In the genomic region with DNA sequence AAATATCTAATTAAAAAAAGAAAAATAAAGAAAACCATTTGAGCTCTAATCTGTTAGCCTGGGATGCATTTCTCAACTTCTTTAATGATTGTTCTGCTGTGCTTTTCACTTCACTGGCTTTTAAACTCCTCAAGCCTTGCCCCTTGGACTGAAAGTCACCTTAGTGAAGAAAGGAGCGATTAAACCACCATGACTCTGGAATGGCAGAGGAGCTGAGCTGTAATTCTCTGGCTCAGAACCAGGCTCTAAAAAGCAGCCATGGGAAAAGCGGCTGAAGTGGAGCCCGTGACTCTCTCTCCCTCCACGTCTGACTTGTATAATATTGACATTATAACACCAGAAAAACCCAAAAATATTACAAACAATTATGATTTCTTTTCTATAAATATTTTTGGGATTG, we compare ENCODE assay signal across 25 mouse cellular contexts.
A peak's percentile ranks its signal among the peaks of the same experiment; 100 is the strongest.
DNase-seq lines count a peak whose midpoint lies in the region; ATAC-seq lines count a peak whose summit lies in the region.
"Had no signal": no experiment of that assay in that cellular context is flagged by ENCODE, and none has a peak within 500 bp of the region (broad histone marks: within the 10 kb centered on the region; RNA-seq: fewer than 3 reads in every experiment).

No protein-coding gene starts in this region.

- intact Hi-C loops in heart, postnatal 25 days (cut with DNase I), result no loop called here

- H3K4me3 ChIP-seq in kidney, embryonic 14.5 days (ENCODE audit: low read length), result no peak overlapping the region
- H3K4me3 ChIP-seq in hindbrain, embryonic 10.5 days, result no peak overlapping the region
- H3K4me3 ChIP-seq: embryonic facial prominence, embryonic 10.5 days; forebrain, embryonic 10.5 days; hindbrain, embryonic 15.5 days; limb, embryonic 15.5 days; liver, embryonic 15.5 days; myocyte; neural tube, embryonic 13.5 days had no signal

- H3K27ac ChIP-seq in kidney, embryonic 14.5 days (ENCODE audit: low read depth, low read length), result no peak overlapping the region
- H3K27ac ChIP-seq in hindbrain, embryonic 10.5 days, result no peak overlapping the region
- H3K27ac ChIP-seq: embryonic facial prominence, embryonic 10.5 days; forebrain, embryonic 10.5 days; hindbrain, embryonic 15.5 days; liver, embryonic 15.5 days; macrophage; neural tube, embryonic 13.5 days had no signal

- H3K9me3 ChIP-seq in kidney, embryonic 14.5 days (ENCODE audit: control insufficient read depth, low read length), result no peaks in the 10 kb centered on the region
- no peaks in the 10 kb centered on the region for H3K9me3 ChIP-seq in hindbrain, embryonic 10.5 days
- H3K9me3 ChIP-seq: embryonic facial prominence, embryonic 10.5 days; forebrain, embryonic 10.5 days; hindbrain, embryonic 15.5 days; limb, embryonic 15.5 days; liver, embryonic 15.5 days; neural tube, embryonic 13.5 days had no signal

- H3K4me1 ChIP-seq in kidney, embryonic 14.5 days (ENCODE audit: control insufficient read depth, insufficient read depth, low read length), result no peaks in the 10 kb centered on the region
- no peaks in the 10 kb centered on the region for H3K4me1 ChIP-seq in hindbrain, embryonic 10.5 days (replicated peaks)
- H3K4me1 ChIP-seq: embryonic facial prominence, embryonic 10.5 days; forebrain, embryonic 10.5 days; hindbrain, embryonic 15.5 days; liver, embryonic 15.5 days; neural tube, embryonic 13.5 days had no signal

- H3K36me3 ChIP-seq in kidney, embryonic 14.5 days (ENCODE audit: control insufficient read depth, insufficient read depth, low read length), result 0 out of 2 replicates have a peak, but pooled peaks cover 3% of the 10 kb centered on the region
- no peaks in the 10 kb centered on the region for H3K36me3 ChIP-seq in hindbrain, embryonic 10.5 days
- H3K36me3 ChIP-seq: embryonic facial prominence, embryonic 10.5 days; forebrain, embryonic 10.5 days; hindbrain, embryonic 15.5 days; liver, embryonic 15.5 days; neural tube, embryonic 13.5 days had no signal

- no peak for ATAC-seq in kidney, embryonic 14.5 days (ENCODE audit: low FRiP score, low TSS enrichment)
- ATAC-seq: CD4-positive, CD25-positive, alpha-beta regulatory T cell, adult 4 months; forebrain, postnatal 0 days; midbrain, embryonic 16.5 days had no signal

- H3K4me2 ChIP-seq in kidney, embryonic 14.5 days (replicated peaks; ENCODE audit: low read depth, low read length), result no peak overlapping the region
- H3K4me2 ChIP-seq: hindbrain, embryonic 15.5 days; limb, embryonic 15.5 days; liver, embryonic 15.5 days; neural tube, embryonic 13.5 days had no signal

- 80% methylated on average over 4 of the region's 4 CpGs for WGBS in kidney, embryonic 14.5 days
- WGBS in hindbrain, embryonic 10.5 days, result 86% methylated on average over 4 of the region's 4 CpGs

- no peaks in the 10 kb centered on the region for H3K27me3 ChIP-seq in kidney, embryonic 14.5 days (ENCODE audit: control insufficient read depth, insufficient read depth, low read length)
- H3K27me3 ChIP-seq in hindbrain, embryonic 10.5 days (ENCODE audit: insufficient read depth, poor library complexity, severe bottlenecking), result no peaks in the 10 kb centered on the region
- H3K27me3 ChIP-seq: hindbrain, embryonic 15.5 days; limb, embryonic 15.5 days; liver, embryonic 15.5 days; neural tube, embryonic 13.5 days had no signal

- peak; percentile 91 for DNase-seq in heart, adult 11 months
- DNase-seq in heart, postnatal 25 days (ENCODE audit: low spot score), result no peak
- DNase-seq in kidney, adult 18-20 months, result peak; percentile 52
- DNase-seq in heart, postnatal 4 days, result peak; percentile 19
- peak; percentile 63 to 76 for DNase-seq in kidney, postnatal 25 days
- no peak for DNase-seq in hindbrain, embryonic 10.5 days (ENCODE audit: low spot score)
- no peak for DNase-seq in adrenal gland, postnatal 4 days (ENCODE audit: low spot score in 2 of 2)
- DNase-seq: adrenal gland, postnatal 25 days; cerebellum, adult 11 months; cerebellum, postnatal 10 days; forebrain, postnatal 0 days; left cerebral cortex, postnatal 4 days; right cerebral cortex, postnatal 4 days; thymus, postnatal 25 days had no signal

- H3K9ac ChIP-seq in kidney, embryonic 14.5 days (ENCODE audit: low read depth, low read length), result no peak overlapping the region
- H3K9ac ChIP-seq: forebrain, postnatal 0 days; hindbrain, embryonic 15.5 days; limb, embryonic 15.5 days; liver, embryonic 15.5 days; neural tube, embryonic 13.5 days had no signal

Comparison
In these comparisons a context has a peak if more than half of its experiments do, and no peak if none do; other contexts are left out.
1. DNase-seq: peak in heart, adult 11 months (single experiment), kidney, adult 18-20 months (single experiment), heart, postnatal 4 days (single experiment) and kidney, postnatal 25 days (2 of 2); none in heart, postnatal 25 days (single experiment), hindbrain, embryonic 10.5 days (single experiment) and adrenal gland, postnatal 4 days (0 of 2).